Mouse (Mus musculus): Measurements from ENCODE around the gene Grm2.

GRCm38 (mm10) chr9:106632185-106632584 is 23.7 kb downstream of the Grm2 start:
- TF ChIP-seq GATA1 (IDR thresholded peaks at IDR 0.05; ENCODE audit: borderline replicate concordance, low read length) (no peak), FLI1 (IDR thresholded peaks at IDR 0.05; ENCODE audit: low read length) (no peak)
